Mouse (Mus musculus) cerebellum, postnatal 4 days (tissue): ENCODE results near the gene Gp1bb.
A peak's percentile ranks its signal among the peaks of the same experiment; 100 is the strongest.

Experiments used
- DNase-seq, 2 experiments: peaks; one replicate each; pipeline ENCODE4 v3.0.0; 2022; ENCODE audit warnings: low spot score in 2 of 2, mixed read lengths in 1 of 2

The Gp1bb gene

DNA sequence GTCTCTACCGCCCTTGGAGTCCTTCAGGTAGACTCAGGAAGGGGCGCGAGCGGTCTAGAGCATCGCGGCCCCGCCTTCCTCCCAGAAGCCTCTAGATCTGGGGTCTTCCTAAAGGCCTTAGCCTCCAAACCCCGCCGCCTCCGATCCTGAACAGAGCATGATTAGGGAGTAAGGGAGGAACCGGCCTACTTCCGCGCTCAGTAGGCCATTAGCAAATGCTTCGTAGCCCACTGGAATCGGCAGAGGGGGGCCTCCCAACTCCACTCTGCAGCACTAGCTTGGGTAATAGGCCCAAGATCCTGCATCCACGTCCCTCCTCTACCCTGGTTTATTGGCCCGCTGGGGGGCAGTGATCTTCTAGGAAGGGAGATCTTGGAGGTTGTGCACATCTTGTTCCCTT lies at the start of gene Gp1bb:
Gene Gp1bb (minus strand): TSS at position 385 of the 400 bp plus-strand sequence.
- DNase-seq: no peak

DNA sequence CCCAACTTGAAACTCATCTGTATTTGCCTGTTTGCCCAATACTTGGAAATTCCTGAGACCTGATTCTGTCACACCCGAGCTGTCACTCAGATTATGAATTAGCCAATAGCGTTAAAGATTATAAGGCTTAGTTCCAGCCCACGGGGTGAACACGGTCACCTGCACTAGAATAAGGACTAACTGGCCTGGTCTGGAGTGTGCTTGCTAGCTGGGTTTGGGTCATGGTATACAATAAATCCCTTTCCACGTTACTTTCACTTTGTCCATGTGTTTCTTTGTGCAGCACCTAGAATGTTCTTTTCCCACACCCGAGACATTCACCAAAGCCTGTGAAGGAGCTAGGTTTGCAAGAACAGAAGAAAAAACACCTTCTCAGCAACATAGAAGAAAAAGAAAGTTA lies 47.7 kb upstream of the Gp1bb start:
- DNase-seq: no peak

DNA sequence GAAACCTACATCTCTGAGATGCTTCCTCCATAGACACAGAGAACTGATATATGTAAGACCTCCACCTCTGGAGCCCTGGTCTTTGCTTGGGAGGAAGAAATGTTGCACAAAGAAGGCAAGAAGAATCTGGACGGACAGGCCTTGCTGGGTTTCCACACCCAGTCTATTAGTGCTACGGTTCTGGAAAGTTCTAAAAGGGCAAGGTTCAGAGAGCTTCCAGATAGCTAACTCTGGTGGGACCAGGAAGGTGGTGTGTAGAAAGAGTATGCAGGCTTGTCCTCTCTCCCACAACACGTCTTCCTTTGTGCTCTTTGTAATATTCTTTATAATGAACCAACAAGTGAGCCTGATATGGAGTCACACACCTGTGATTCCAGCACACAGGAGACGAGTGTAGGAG lies 36.4 kb upstream of the Gp1bb start:
- DNase-seq: no peak

DNA sequence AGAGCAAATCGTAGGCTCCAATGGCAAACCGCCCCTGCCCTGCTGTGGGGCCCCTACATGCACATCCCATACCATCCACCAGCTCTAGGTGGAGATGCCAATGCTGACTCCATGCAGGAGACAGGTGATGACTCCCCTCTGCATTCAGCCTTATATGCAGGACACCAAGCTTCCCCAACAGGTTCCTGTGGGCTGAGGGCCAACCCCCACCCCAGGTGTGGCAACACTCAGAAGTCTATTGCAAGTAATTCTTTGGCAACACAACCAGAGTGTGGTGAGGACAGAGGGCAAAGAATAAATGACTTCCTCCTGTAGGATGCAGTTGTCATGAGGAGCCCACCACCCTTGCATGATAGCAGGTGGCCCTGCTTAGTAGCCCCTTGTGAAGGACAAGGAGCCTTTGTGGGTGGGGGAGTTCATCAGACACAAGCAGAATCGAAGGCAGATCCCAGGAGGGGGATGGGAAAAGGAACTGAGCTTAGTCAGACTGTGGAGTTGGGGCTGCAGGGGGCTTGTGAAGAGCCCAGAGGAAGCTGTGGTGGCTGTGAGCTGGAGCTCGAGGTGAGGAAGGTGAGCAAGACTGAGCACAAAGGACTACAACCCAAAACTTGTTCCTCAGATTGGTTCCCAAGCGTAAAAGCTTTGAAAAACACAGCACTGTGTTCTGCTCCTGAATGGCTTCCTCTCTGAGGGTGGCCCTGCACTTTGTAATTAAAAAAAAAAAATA lies 33.3 kb upstream of the Gp1bb start:
- DNase-seq: no peak

DNA sequence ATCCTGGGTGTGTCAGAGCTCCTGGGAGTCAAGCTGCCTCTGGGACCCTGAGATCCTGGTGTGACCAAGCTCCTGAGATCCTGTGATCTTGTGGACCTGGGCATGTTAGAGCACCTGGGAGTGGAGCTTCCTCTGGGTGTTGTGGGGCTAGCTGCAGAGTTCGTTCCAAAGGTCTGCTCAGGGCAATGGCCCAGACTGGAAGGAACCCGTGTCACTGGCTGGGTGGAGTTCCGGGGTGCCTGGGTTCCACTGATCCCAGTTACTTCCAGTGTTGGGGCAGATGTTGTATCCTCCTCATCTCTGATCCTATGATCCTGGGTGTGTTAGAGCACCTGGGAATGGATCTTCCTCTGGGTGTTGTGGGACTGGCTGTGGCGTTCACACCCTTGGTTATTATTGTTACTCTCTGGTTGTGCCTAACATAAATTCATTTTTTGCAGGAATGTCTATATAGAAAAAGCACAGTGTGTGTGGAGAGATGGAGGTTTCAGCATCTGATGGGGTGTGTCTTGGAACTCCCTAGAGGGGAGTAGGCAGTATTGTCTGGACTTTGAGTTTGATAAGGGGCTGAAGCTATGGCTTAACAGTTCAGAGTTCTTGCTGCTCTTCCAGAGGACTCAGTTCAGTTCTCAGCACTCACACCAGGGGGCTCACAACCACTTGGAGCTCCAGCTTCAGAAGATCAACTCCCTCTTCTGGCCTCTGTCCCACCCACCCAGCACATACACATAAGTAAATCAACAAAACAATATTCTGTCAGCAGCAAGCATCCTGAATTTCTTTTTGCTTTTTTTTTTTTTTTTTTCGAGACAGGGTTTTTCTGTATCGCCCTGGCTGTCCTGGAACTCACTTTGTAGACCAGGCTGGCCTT lies 31.3 kb upstream of the Gp1bb start:
- no peak for DNase-seq

DNA sequence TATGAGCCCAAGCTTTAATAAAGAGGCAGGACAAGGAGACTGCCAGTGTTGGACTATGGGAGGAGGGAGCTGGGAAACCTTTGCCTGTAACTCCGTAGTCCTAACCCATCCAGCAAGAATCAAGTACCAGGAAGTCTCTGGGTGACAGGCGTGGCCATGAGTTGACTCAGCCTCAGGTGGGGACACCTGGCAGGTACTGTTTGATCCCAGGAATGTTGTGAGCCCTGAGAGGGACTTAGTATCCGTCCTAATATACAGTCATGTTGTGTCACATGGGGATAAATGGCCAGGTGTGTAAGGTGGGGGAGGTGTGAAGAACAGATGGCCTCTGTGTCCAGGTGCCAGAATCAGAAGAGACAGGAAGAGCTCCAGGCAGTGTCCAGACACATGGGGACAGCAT lies 26.9 kb upstream of the Gp1bb start:
- DNase-seq: no peak

DNA sequence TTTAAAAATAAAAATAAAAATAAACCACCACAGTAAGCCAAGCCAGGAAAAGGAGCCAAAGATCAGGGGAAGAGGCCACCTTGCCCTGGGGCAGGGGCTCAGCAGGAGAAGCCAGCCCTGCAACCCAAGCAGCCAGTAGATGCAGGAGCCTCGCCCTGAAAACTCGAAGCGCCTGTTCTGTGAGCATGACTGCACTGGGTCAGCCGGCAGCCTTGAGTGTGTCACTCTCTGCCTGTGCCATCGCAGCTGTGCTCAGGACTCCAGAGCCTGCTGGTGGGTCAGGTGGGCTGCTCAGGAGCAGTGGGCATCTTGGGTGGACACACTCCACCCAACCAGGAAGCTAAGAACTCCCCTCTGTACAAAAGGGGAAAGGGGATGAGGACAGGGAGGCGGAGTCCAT lies 23.1 kb upstream of the Gp1bb start:
- DNase-seq: no peak

DNA sequence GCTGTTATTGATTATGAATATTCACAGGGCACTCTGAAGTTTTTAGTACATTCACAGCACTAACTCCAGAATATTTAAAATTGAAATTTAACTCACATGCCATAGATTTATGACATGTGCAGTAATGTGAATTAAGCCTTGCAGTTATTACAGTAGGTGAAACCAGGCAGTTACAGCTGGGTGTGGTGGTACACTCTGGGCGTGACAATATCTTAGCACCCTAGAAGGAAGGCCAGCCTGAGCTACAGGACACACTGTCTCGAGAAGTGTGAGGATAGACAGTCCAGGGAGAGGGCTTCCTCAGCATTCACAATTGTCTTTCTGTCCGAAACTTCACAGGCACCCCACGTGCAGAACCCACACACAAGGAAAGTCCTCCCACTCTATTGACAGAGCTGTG lies 22.3 kb upstream of the Gp1bb start:
- no peak for DNase-seq

DNA sequence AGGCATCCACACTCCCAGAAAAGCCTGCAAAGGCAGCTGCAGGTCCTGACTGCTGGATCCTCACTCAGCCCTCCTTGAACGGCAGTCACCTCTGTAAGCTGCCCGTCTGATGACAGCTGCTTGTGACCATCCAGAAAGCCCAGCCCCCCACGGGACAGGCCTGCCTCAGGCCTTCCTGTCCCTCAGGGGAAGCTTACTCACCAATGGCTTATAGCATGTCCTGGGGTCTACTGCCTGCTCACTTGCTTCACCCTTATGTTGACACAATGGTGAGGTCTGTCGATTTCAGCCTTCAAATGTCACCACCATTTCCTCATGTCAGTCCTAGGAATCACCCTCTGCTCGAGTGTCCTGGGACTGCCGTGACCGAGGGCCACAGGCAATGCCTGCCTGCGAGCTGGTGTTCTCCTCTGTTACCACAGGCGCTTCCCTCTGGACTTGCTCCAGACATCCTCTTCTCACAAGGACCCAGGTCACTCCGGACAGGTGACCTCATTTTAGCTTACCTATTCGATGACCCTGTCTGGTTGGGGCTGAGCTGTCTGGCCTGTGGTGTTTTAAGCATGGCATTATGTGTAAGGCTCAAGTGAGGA lies 21.3 kb upstream of the Gp1bb start:
- no peak for DNase-seq

DNA sequence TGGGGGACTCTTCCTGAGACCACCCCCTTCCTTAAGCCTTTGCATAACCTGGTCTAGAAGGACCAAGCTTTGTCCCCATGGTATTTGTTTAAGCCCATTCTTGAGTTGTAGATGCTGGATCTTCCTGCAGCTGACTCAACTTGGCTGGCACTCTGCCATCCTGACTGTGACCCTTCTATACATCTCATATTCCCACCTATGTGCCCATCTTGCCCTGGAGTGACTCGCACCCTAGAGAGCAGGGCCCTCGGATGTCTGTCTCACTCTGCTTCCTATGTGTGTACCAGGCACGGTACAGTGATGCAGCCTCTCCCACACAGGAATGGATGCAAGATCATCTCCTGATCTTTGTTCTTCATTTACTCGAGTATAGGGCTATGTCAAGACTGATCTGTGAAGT lies 20.7 kb upstream of the Gp1bb start:
- DNase-seq: peak in 1 of 2 experiments; percentile 11

DNA sequence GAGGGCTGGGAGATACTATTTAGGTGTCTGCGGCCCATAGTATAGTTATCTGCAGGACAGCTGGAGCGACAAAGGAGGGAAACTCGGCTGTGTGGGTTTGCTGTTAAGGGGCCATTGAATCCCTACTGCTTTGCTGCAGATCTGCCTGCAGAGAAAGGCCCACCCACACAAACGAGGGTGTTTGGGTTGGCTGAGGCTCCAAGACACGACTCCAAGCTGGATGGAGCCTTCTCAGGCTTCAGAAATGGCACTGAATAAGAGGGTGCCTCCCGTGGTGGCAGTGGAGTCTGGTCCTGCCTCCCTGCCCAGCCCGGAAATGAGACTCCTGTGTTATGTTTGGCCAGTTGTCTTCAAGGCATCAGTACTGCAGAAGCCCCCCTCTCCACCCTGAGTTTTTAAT lies 20.1 kb upstream of the Gp1bb start:
- DNase-seq: peak in 1 of 2 experiments; percentile 11

DNA sequence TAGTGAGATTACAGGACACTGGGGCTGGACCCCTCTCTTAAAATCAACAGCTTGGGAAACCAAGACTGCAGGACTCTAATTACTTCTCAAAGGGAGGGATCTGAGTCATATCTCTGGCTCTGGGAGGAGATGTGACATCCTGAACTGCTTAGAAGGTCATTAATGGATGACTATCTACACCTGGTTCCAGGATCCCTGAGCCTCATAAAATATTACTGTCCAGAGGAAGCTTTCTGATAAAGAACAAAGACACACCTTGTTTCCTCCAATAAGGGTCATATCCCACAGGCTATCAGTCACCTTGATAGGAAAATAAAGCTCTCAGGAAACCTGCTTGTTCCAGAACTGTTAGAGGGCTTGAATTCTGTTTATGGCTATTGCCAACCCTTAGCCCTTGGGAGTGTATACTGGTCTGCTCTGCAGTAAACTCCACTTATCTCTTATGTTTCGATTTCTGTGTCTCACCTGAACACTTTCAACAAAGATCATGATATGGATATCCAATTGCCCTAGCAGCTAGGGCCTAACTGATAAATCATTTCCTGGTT lies 17.3 kb upstream of the Gp1bb start:
- DNase-seq: no peak

DNA sequence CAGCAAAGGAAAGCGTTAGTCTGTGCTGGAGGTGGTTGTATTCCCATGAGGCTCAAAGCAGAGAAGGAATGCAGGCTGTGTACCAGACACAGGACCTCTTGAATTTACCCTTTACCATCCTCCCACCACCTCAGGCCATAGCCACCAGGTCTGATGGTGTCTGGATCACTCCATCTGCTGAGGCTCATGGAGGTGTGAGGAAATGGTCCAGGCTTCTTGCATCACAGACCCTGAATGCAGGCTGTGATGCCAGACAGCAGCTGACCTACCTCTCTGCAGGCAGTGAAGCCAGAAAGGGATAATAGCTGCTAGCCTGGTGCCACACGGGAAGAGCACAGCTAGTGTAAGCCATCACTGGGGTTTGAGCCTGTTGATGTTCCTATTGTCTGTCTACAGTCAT lies 16.2 kb upstream of the Gp1bb start:
- peak in 1 of 2 experiments; percentile 15 for DNase-seq

DNA sequence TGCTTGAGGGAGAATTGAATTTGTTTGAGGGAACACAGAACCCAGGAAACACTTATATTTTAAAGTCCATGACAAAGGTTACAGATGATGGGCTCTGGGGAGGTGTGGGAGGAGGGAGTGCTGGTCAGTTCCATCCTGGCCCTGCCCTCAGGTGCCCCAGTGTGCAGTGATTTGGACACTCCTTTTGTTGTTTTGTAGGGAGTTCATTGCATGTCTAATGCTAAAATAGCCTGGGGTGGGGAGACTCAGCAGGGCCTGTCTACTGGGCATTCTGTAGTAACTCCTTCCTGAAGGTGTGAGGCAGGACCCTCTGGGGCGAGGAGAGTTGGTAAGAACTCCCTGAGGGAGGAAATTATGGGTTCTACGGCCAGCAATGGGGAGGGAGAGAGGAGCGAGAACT lies 14.6 kb upstream of the Gp1bb start:
- peak in 1 of 2 experiments; percentile 7 for DNase-seq

DNA sequence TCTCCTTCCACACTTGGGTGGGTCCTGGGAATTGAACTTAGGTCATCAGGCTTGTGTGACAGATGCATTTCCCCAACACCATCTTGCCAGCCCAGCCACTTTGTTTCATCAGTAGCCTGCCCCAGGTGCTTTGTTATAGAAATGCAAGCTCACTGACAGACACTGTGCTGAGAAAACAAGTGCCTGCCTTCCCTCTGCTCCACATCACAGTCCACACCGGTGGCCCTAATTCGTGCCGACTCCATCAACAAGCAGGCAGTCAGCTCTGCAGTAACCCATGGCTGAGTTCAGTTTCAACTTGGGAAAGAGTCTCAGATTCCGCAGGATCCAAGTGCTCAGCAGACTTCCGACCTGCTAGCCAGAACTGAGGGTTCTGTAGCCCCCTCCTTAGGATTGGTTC lies 14.2 kb upstream of the Gp1bb start:
- DNase-seq: peak in 1 of 2 experiments; percentile 18

DNA sequence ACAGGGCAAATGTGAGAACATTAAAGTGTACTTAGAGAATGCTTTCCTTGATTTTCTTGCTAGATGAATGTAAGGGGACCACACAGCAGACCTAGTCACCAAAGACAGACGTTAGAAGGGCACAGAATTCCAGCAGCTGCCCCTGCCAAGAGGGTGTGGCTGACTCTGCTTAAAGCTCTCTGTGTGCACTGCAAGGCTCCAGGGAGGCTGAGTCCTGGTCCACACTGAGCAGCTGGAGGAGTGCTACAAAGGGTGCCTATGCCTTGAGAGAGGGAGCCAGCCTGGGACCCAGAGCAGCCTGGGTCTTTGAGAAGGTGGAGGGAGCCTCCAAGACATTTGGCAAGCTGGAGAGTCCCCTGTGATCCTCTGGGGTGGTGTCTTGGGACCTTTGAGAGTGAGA lies 11.1 kb upstream of the Gp1bb start:
- peak in 1 of 2 experiments; percentile 19 for DNase-seq

DNA sequence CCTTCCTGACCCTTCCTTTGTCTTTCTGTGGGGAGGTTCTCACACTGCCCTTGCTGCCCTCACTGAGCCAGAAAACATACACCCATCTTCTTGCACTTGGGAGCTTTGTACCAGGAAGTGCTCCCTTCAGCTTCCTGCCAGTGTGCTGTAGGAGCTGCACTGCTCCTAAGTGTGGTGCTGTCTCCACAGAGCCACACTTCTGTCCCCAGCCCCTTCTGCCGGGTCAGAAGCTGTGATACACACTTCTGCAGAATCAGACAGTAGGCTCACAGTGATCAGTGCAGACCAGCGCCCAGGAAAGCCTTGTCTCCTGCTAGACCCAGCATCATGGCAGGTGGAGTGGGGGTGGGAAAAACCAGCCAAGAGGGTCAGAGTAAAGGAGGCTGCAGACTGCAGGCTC lies 10.6 kb upstream of the Gp1bb start:
- peak in 1 of 2 experiments; percentile 11 for DNase-seq

DNA sequence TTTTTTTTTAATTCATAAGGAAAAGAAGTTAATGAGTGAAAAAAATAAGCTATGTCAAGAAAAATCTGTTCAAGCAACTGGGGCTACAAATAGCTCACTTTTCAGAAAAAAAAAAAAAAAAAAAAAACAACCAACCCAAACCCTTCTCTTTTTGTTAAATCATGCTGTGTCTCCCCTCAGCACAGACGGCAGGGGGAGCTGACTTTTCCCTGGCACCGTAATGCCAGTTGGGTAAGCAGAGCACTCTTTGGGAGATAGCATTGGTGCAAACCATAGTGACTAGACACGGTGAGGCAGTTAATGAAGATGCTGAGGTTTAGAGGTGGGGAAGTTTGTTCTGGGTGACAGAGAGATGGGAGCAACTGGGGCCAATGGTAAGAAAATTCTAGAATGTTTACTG lies 9.9 kb upstream of the Gp1bb start:
- DNase-seq: peak in 1 of 2 experiments; percentile 8

DNA sequence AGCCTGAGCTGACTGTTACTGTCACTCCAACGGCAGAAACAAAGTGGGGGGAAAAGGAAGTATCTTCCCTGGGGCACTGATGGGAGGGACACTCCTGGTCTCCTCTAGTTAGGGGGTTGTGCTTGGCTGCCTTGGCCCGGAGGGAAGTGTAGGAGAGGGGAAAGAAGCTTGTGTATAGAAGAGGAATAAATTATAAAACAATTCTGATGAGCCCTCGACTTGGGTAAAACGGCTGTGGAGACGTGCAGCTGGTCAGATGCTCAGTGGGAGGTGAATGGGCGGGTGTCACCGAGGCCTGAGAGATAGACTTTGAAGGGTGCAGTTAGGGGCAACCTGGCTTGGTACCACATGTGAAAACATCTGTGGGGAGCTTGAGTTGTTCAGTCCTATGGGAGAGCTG lies 8.9 kb upstream of the Gp1bb start:
- no peak for DNase-seq

DNA sequence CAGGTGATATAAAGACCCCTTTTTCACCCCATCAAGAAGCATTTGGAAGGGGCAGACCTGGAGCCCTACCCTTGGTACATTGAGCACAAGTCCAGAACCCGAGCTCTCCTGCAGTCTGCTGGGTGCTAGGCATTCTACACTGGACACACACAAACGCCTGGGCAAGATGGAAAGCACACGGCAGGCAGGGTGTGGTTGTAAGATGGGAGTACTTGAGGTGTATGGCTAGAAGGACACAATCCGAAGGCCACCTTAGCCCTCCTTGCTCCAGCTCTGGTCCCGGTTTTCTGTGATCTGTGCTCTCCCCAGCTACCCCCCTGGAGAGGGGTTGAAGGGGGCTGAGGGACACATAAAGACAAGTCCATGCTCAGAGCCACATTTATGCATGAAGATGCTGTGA lies 8.1 kb upstream of the Gp1bb start:
- no peak for DNase-seq

DNA sequence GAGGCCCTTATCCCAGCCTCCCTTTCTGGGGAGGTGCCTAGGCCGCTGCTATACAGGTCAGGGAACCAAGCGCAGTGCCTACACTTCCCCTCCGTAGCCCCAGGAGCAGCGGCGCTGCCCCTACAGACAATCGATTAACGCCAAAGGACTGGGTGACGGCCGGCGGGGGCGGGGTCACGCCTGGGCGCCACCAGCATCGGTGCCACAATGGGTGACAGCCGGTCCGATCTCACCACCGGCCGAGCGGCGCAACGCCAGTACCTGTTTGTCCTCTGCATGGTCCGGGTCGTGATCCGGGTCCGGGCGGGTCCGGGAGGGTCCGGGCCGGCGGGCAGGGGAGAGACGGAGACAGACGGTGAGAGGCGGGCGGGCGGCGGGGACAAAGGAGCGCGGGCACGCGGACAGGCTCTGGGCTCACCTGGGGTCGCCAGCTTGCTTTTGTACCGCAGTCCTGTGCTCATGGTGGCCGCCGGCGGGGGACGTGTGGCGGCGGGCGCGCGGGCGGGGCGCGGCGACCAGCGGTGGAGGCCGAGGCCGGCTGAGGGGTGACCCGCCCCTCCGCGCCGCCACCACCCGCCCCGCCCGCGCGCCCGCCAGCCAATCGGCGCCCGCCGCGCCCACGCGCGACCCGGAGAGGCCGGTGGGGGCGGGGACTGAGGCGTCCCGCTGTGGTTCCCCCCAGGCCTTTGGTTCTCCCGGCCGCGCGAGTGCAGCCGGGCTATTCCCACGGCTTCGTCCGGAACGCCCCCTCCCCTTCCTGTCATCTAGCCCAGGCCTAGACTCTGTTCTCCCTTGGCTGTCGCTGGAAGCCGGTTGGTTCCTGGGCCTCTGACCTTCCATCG lies 7.4 kb upstream of the Gp1bb start, which contains the start of gene Sept5:
Gene Sept5 (minus strand): TSS at position 565 of the 842 bp plus-strand sequence.
- DNase-seq: peak; percentile 44 to 78
